Mouse (Mus musculus) ES-E14 (cell line): ENCODE results near the gene Arhgap11a.

Experiments
- MAFK ChIP-seq: IDR thresholded peaks from 2 replicates; pipeline ENCODE4 v1.6.1; 2014; ENCODE audit warnings: mild to moderate bottlenecking, low read depth, low read length, inconsistent platforms; ENCODE audit not compliant: insufficient read depth
- ZNF384 ChIP-seq: IDR thresholded peaks from 2 replicates; pipeline ENCODE4 v1.6.1; 2012; ENCODE audit warnings: low read depth, low read length, inconsistent platforms

- TF ChIP-seq MAFK (no peak), ZNF384 (no peak)
Observed at GRCm38 (mm10) chr2:113793521-113793920, 54.9 kb downstream of the Arhgap11a start.
